Mouse (Mus musculus): ENCODE data around the gene Cep83. TPM values are rescaled to one million over a fixed set of nuclear protein-coding genes. Genes with fewer than 3 reads are reported as not detected.

The Cep83 gene
- total RNA-seq, 2 experiments from 2014 or later = 59.4 to 65.4 TPM

- ATAC-seq (replicated peaks; ENCODE audit: low FRiP score, low TSS enrichment, poor library complexity, severe bottlenecking) = no peak
These were observed 58.6 kb downstream of the Cep83 start for GRCm38 (mm10) chr10:94747011-94747410.

- no peak for ATAC-seq (replicated peaks; ENCODE audit: low FRiP score, low TSS enrichment, poor library complexity, severe bottlenecking)
These were observed 83.0 kb downstream of the Cep83 start for GRCm38 (mm10) chr10:94771496-94771895.

GRCm38 (mm10) chr10:94777576-94777975, 89.1 kb downstream of the Cep83 start:
- no peak for ATAC-seq (replicated peaks; ENCODE audit: low FRiP score, low TSS enrichment, poor library complexity, severe bottlenecking)

- ATAC-seq (replicated peaks; ENCODE audit: low FRiP score, low TSS enrichment, poor library complexity, severe bottlenecking) = peak; percentile 66
These were observed 90.9 kb downstream of the Cep83 start for GRCm38 (mm10) chr10:94779319-94779718.

- ATAC-seq (replicated peaks; ENCODE audit: low FRiP score, low TSS enrichment, poor library complexity, severe bottlenecking) = peak; percentile 62
These were observed 92.3 kb downstream of the Cep83 start for GRCm38 (mm10) chr10:94780618-94781262.

GRCm38 (mm10) chr10:94789205-94789604, 100.8 kb downstream of the Cep83 start:
- no peak for ATAC-seq (replicated peaks; ENCODE audit: low FRiP score, low TSS enrichment, poor library complexity, severe bottlenecking)

GRCm38 (mm10) chr10:94793914-94794313, 105.5 kb downstream of the Cep83 start:
- ATAC-seq (replicated peaks; ENCODE audit: low FRiP score, low TSS enrichment, poor library complexity, severe bottlenecking) = no peak

GRCm38 (mm10) chr10:94794666-94795244, 106.3 kb downstream of the Cep83 start:
- ATAC-seq (replicated peaks; ENCODE audit: low FRiP score, low TSS enrichment, poor library complexity, severe bottlenecking) = no peak

- ATAC-seq (replicated peaks; ENCODE audit: low FRiP score, low TSS enrichment, poor library complexity, severe bottlenecking) = no peak
These were observed 109.7 kb downstream of the Cep83 start for GRCm38 (mm10) chr10:94798128-94798527.

GRCm38 (mm10) chr10:94799485-94800239, 111.2 kb downstream of the Cep83 start:
- no peak for ATAC-seq (replicated peaks; ENCODE audit: low FRiP score, low TSS enrichment, poor library complexity, severe bottlenecking)

GRCm38 (mm10) chr10:94800677-94801354, 112.4 kb downstream of the Cep83 start:
- ATAC-seq (replicated peaks; ENCODE audit: low FRiP score, low TSS enrichment, poor library complexity, severe bottlenecking) = peak; percentile 13; the same call in 1 of the 2 replicates

GRCm38 (mm10) chr10:94804029-94804908, 115.8 kb downstream of the Cep83 start:
- peak; percentile 29 for ATAC-seq (replicated peaks; ENCODE audit: low FRiP score, low TSS enrichment, poor library complexity, severe bottlenecking)

- ATAC-seq (replicated peaks; ENCODE audit: low FRiP score, low TSS enrichment, poor library complexity, severe bottlenecking) = no peak
These were observed 116.4 kb downstream of the Cep83 start for GRCm38 (mm10) chr10:94804909-94805220.

- no peak for ATAC-seq (replicated peaks; ENCODE audit: low FRiP score, low TSS enrichment, poor library complexity, severe bottlenecking)
These were observed 118.9 kb downstream of the Cep83 start for GRCm38 (mm10) chr10:94807323-94807722.

GRCm38 (mm10) chr10:94808275-94808674, 119.8 kb downstream of the Cep83 start:
- ATAC-seq (replicated peaks; ENCODE audit: low FRiP score, low TSS enrichment, poor library complexity, severe bottlenecking) = peak; percentile 77

GRCm38 (mm10) chr10:94809946-94810472, 121.6 kb downstream of the Cep83 start:
- ATAC-seq (replicated peaks; ENCODE audit: low FRiP score, low TSS enrichment, poor library complexity, severe bottlenecking) = peak; percentile 41; the same call in 1 of the 2 replicates

GRCm38 (mm10) chr10:94811907-94812851, 123.7 kb downstream of the Cep83 start:
- ATAC-seq (replicated peaks; ENCODE audit: low FRiP score, low TSS enrichment, poor library complexity, severe bottlenecking) = no peak

GRCm38 (mm10) chr10:94818127-94818526, 129.7 kb downstream of the Cep83 start:
- peak; percentile 55; the same call in 1 of the 2 replicates for ATAC-seq (replicated peaks; ENCODE audit: low FRiP score, low TSS enrichment, poor library complexity, severe bottlenecking)
